Mouse (Mus musculus): ENCODE measurements around the gene 4933425L06Rik. TPM values are rescaled to one million over a fixed set of nuclear protein-coding genes. Genes with fewer than 3 reads are reported as not detected.

The 4933425L06Rik gene
- polyA plus RNA-seq, 1 experiment from 2014 or later, result not detected

DNA sequence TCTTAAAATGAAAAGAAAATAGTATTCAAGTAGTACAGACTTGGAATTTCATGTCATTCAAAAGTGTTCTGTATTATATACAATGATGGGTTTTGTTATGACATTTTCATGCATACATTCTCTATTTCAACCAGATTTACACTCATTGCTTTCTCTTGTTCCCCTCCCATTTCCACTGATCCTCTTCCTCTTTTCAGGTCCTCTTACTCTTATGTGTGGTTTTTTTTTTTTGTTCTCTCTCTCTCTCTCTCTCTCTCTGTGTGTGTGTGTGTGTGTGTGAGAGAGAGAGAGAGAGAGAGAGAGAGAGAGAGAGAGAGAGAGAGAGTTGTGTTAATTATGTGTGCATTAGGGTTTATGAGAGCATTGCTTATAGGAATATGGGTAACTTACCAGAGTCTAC lies 15.8 kb upstream of the 4933425L06Rik start:
- Histone ChIP-seq H3K9me3 (replicated peaks) (no peaks in the 10 kb centered on the region), H3K4me2 (no peak overlapping the region), H3K4me1 (replicated peaks) (no peaks in the 10 kb centered on the region), H3K27me3 (replicated peaks) (no peaks in the 10 kb centered on the region), H3K36me3 (no peaks in the 10 kb centered on the region), H3K4me3 (no peak overlapping the region), H3K9ac (no peak overlapping the region), H3K27ac (ENCODE audit: poor library complexity, severe bottlenecking) (no peak overlapping the region)
- ATAC-seq (ENCODE audit: insufficient number of reproducible peaks, low FRiP score), result no peak

DNA sequence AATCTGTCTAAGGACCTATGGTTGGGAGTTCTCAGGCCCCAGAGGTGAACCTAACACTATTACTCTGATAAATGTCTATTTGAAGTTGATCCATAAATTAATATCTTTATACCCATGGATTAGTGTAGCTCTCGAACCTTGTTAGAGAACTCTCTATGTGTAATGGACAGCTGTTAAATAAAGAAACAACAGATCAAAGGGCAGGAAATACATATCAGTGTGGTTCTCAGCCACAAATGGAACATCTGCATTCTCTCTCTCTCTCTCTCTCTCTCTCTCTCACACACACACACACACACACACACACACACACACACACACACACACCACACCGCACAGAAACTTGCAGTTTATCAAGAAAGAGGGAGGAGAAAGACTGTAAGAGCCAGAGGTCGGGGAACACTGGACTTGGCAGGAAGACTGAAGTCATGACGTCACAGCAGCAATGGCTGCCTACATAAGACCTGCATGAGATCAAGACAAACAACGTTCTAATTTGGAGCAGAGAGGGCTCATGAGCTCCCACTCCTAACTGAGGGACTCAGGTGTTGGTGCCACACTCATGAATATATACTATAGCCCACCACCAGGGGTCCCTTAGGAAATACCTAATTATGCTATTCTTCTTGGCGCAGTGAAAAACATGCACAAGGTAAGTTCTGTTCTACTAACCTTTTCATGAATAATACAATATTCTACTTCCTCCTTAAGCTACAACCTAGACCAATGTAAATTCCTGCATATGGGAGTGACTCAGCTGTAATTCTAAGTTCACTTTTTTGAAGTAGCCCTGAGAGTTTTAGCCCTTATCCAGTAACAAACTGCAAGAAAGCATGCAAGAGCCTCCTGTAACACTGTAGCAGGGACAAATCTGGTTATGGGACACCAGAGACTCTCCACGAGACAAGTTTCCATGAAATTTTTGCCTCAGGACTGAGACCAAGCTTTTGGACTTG lies 14.8 kb upstream of the 4933425L06Rik start:
- no peak overlapping the region for H3K4me2 ChIP-seq
- no peaks in the 10 kb centered on the region for H3K4me1 ChIP-seq (replicated peaks)
- H3K4me3 ChIP-seq, result no peak overlapping the region
- no peaks in the 10 kb centered on the region for H3K27me3 ChIP-seq (replicated peaks)
- no peak overlapping the region for H3K9ac ChIP-seq
- no peaks in the 10 kb centered on the region for H3K9me3 ChIP-seq (replicated peaks)
- ATAC-seq (ENCODE audit: insufficient number of reproducible peaks, low FRiP score), result no peak
- no peaks in the 10 kb centered on the region for H3K36me3 ChIP-seq
- no peak overlapping the region for H3K27ac ChIP-seq (ENCODE audit: poor library complexity, severe bottlenecking)
- WGBS, result 61% methylated on average over 7 of the region's 7 CpGs

DNA sequence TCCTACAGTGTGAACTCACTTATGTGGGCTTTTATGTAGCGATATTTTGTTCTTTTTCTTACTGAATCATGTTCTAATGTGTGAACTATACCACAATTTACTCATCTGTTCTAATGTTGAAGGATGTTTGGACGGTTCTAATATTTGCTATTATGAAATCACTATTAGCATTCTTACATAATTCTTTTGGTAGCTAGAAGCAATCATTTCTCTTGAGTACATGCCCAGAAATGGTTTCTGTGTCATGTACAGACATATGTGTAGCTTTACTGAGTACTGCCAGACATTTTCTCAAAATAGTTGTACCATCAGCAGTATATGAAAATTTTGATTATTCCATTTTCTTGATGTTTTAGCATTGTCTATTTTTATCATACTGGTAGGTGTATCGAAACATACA lies 7.4 kb downstream of the 4933425L06Rik start:
- no peak overlapping the region for H3K9ac ChIP-seq
- no peaks in the 10 kb centered on the region for H3K27me3 ChIP-seq (replicated peaks)
- no peaks in the 10 kb centered on the region for H3K36me3 ChIP-seq
- H3K4me2 ChIP-seq, result no peak overlapping the region
- ATAC-seq (ENCODE audit: insufficient number of reproducible peaks, low FRiP score), result no peak
- WGBS, result 80% methylated on average over 3 of the region's 3 CpGs
- no peak overlapping the region for H3K27ac ChIP-seq (ENCODE audit: poor library complexity, severe bottlenecking)
- no peaks in the 10 kb centered on the region for H3K4me1 ChIP-seq (replicated peaks)
- no peaks in the 10 kb centered on the region for H3K9me3 ChIP-seq (replicated peaks)
- no peak overlapping the region for H3K4me3 ChIP-seq

DNA sequence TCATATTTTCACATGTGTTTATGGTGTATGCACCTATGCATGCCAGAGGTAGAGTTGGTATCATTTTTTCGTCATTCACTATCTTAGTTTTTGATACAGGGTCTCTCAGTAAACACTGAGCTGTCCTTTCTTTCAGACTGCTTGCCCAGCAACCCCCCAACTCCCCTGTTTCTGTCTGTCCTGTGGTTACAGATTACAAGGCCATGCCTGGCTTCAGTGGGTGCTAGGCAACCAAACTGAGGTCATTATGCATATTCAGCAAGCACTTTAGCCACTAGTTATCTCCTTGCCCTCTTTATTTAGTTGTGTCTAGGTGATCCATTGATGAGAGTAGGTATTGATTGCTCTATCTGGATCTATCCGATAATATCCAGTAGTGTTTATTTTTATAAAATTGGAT lies 14.4 kb downstream of the 4933425L06Rik start:
- Histone ChIP-seq H3K4me2 (no peak overlapping the region), H3K27ac (ENCODE audit: poor library complexity, severe bottlenecking) (no peak overlapping the region), H3K9ac (no peak overlapping the region), H3K4me3 (no peak overlapping the region), H3K4me1 (replicated peaks) (no peaks in the 10 kb centered on the region), H3K36me3 (no peaks in the 10 kb centered on the region), H3K27me3 (replicated peaks) (no peaks in the 10 kb centered on the region), H3K9me3 (replicated peaks) (no peaks in the 10 kb centered on the region)
- 75% methylated on average over 2 of the region's 2 CpGs for WGBS
- ATAC-seq (ENCODE audit: insufficient number of reproducible peaks, low FRiP score), result no peak

DNA sequence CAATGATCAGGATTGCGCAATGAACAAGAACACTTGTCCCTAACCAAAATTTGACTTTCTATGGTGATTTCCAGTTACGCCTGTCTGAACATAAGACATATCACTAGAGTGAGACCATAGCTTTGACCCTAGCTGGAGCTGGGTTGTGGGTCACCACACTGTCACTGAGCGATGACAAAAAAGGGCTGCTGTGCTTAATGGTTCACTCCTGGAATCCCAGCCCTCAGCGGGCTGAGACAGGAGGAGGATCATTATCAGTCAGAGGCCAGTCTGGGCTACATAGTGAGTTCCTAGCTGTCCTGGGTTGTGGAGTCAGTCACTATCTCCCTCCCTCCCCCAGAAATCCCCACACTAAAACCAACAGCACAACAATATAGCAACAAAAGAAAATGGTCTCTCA lies 18.8 kb downstream of the 4933425L06Rik start:
- no peak overlapping the region for H3K27ac ChIP-seq (ENCODE audit: poor library complexity, severe bottlenecking)
- no peak overlapping the region for H3K9ac ChIP-seq
- H3K36me3 ChIP-seq, result no peaks in the 10 kb centered on the region
- no peaks in the 10 kb centered on the region for H3K4me1 ChIP-seq (replicated peaks)
- H3K9me3 ChIP-seq (replicated peaks), result no peaks in the 10 kb centered on the region
- no peak overlapping the region for H3K4me3 ChIP-seq
- H3K4me2 ChIP-seq, result no peak overlapping the region
- ATAC-seq (ENCODE audit: insufficient number of reproducible peaks, low FRiP score), result no peak
- H3K27me3 ChIP-seq (replicated peaks), result no peaks in the 10 kb centered on the region
- 63% methylated on average over 4 of the region's 4 CpGs for WGBS

DNA sequence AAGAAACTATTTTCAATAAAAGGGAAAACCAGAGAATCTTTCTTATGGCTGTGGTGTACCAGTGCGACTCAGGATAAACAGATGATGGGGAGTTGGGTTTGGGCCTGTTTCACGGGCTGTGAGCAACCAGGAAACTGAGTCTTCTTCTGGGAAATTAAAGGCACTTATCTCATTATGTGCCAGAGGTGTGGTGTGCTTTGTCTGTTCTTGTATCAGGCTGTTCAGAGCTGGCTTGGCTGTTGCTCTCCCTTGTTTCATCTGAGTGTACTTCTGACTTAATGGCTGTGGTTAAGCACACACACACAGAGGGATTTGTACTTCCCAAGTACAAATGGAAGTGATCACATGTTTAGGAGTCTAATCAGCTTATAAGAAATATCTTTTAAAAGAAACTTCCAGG lies 22.5 kb downstream of the 4933425L06Rik start:
- no peaks in the 10 kb centered on the region for H3K36me3 ChIP-seq
- H3K27ac ChIP-seq (ENCODE audit: poor library complexity, severe bottlenecking), result no peak overlapping the region
- no peak overlapping the region for H3K4me2 ChIP-seq
- 66% methylated on average over 2 of the region's 2 CpGs for WGBS
- no peak overlapping the region for H3K4me3 ChIP-seq
- no peak for ATAC-seq (ENCODE audit: insufficient number of reproducible peaks, low FRiP score)
- no peaks in the 10 kb centered on the region for H3K9me3 ChIP-seq (replicated peaks)
- no peaks in the 10 kb centered on the region for H3K4me1 ChIP-seq (replicated peaks)
- no peaks in the 10 kb centered on the region for H3K27me3 ChIP-seq (replicated peaks)
- no peak overlapping the region for H3K9ac ChIP-seq

DNA sequence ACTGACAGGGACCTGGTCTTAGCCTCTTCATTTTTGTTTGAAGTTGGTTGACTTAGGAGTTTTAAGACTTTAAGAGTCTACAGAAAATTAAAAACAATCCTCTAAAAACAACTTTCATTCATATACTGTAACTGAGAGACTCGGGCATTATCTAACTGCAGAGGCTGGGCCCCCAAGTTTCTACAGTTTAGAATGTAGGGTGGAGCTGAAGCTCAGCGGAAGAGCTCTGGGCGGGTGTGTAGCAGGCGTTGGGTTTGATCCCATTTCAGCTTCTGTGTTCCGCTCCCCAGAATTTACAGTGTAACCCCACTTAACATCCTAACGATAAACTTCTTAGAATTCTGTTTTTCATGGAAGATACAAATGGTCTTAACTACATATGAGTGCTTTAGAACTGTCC lies 29.7 kb downstream of the 4933425L06Rik start:
- no peak overlapping the region for H3K4me2 ChIP-seq
- no peaks in the 10 kb centered on the region for H3K9me3 ChIP-seq (replicated peaks)
- no peaks in the 10 kb centered on the region for H3K27me3 ChIP-seq (replicated peaks)
- no peaks in the 10 kb centered on the region for H3K4me1 ChIP-seq (replicated peaks)
- H3K9ac ChIP-seq, result no peak overlapping the region
- no peaks in the 10 kb centered on the region for H3K36me3 ChIP-seq
- WGBS, result 81% methylated on average over 6 of the region's 6 CpGs
- H3K4me3 ChIP-seq, result no peak overlapping the region
- H3K27ac ChIP-seq (ENCODE audit: poor library complexity, severe bottlenecking), result no peak overlapping the region
- ATAC-seq (ENCODE audit: insufficient number of reproducible peaks, low FRiP score), result no peak

DNA sequence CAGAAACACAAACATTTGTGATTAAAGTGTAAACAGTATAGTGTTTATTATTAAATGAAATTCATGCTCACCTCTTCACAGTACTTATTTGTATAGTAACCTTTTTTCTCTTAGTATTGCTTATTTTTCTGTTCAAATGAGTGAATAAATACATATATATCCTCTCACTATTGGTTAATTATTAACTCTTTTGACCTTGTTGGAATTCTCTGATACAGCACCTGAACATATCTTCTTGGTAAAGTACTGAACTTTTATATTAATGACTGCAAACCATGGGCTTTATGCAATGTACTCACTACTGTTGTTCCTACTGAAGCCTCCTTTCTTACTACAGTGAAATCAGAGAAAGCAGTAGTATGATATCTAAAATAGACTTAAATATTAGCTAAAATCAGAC lies 39.7 kb downstream of the 4933425L06Rik start:
- ATAC-seq (ENCODE audit: insufficient number of reproducible peaks, low FRiP score), result no peak
- Histone ChIP-seq H3K4me2 (no peak overlapping the region), H3K27me3 (replicated peaks) (no peaks in the 10 kb centered on the region), H3K4me3 (no peak overlapping the region), H3K36me3 (no peaks in the 10 kb centered on the region), H3K4me1 (replicated peaks) (no peaks in the 10 kb centered on the region), H3K27ac (ENCODE audit: poor library complexity, severe bottlenecking) (no peak overlapping the region), H3K9me3 (replicated peaks) (no peaks in the 10 kb centered on the region), H3K9ac (no peak overlapping the region)

DNA sequence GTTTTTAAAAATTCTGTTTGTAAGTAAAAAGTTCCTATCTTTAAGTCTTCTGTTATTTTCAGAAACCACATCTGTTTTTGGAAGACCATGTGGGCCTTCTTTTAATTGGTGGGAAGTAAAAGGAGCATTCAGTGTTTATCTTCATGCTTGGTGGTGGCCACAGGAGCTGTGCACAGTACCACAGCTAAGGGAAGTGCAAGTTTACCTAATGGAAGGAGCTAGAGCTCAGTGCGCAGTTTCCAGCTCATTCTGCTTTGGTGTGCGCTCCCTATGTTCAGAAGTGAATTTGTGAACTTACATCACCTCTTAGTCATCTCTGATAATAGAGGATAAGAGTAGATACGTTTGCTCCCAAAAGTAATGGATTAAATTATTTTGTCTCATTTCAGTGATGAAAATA lies 40.2 kb downstream of the 4933425L06Rik start:
- H3K27me3 ChIP-seq (replicated peaks), result no peaks in the 10 kb centered on the region
- H3K4me1 ChIP-seq (replicated peaks), result no peaks in the 10 kb centered on the region
- no peak for ATAC-seq (ENCODE audit: insufficient number of reproducible peaks, low FRiP score)
- 78% methylated on average over 3 of the region's 3 CpGs for WGBS
- H3K9ac ChIP-seq, result no peak overlapping the region
- no peaks in the 10 kb centered on the region for H3K9me3 ChIP-seq (replicated peaks)
- H3K36me3 ChIP-seq, result no peaks in the 10 kb centered on the region
- no peak overlapping the region for H3K4me3 ChIP-seq
- no peak overlapping the region for H3K27ac ChIP-seq (ENCODE audit: poor library complexity, severe bottlenecking)
- no peak overlapping the region for H3K4me2 ChIP-seq

DNA sequence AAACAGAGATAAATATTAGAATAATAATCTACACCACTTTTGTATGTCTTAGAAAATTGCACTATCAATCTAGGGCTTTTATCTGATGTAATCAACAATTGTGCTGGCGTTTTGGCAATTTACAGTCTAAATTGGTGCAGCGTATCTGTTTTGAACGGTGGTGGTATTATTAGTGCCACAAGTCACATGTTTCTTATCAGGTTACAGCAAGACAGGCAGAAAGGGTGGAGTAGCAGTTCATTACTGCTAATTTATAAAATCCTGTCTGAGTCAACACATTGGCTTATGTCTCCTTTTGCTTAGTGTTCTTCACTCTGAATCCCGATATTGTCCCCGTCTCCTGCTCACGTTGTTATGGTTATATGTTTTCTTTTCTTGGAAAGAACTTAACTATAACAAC lies 48.2 kb downstream of the 4933425L06Rik start:
- ATAC-seq (ENCODE audit: insufficient number of reproducible peaks, low FRiP score), result no peak
- H3K4me2 ChIP-seq, result no peak overlapping the region
- H3K9ac ChIP-seq, result no peak overlapping the region
- WGBS, result 69% methylated on average over 6 of the region's 6 CpGs
- H3K4me1 ChIP-seq (replicated peaks), result peaks cover 11% of the 10 kb centered on the region
- H3K27ac ChIP-seq (ENCODE audit: poor library complexity, severe bottlenecking), result no peak overlapping the region
- no peaks in the 10 kb centered on the region for H3K9me3 ChIP-seq (replicated peaks)
- no peaks in the 10 kb centered on the region for H3K36me3 ChIP-seq
- H3K27me3 ChIP-seq (replicated peaks), result no peaks in the 10 kb centered on the region
- H3K4me3 ChIP-seq, result no peak overlapping the region

DNA sequence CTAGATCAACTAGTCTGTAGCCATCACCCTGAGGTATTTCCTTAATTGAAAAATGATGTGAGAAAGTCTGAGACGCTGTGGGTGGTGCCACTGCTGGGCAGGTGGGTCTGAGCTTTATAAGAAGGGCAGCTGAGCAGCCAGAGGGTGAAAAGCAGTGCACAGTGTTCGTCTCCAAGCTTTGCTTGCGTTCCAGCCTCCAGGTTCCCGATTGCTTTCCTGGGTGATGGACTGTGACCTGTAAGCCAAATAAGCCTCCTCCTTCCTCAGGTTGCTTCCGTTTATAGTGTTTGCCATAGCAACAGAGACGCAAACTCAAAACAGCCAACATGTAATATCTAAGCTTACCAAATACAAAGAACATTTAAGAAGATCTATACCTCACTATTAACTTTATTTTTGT lies 50.4 kb downstream of the 4933425L06Rik start:
- Histone ChIP-seq H3K4me1 (replicated peaks) (peaks cover 11% of the 10 kb centered on the region), H3K36me3 (no peaks in the 10 kb centered on the region), H3K9ac (no peak overlapping the region), H3K4me3 (no peak overlapping the region), H3K9me3 (replicated peaks) (no peaks in the 10 kb centered on the region), H3K4me2 (no peak overlapping the region), H3K27ac (ENCODE audit: poor library complexity, severe bottlenecking) (no peak overlapping the region), H3K27me3 (replicated peaks) (no peaks in the 10 kb centered on the region)
- WGBS, result 72% methylated on average over 6 of the region's 6 CpGs
- no peak for ATAC-seq (ENCODE audit: insufficient number of reproducible peaks, low FRiP score)

DNA sequence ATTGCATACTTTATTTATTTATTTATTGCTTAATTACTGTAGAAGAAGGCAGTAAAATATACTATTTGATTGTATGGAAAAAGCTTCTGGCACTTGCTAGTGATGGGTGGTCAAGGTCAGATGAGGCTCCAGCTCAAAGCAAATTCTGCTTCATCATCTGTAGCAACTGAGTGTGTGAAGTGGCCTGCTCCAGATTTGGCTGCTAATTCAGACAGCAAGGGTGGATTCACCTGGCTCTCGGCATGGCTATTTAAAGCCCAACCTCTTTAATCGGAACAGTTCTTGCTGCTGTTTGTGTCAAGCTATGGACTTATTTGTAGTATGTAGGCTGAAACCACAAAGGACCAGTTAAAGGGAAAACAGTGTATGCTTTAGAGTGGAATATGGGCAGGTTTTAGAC lies 50.9 kb downstream of the 4933425L06Rik start:
- WGBS, result 45% methylated on average over 2 of the region's 2 CpGs
- H3K36me3 ChIP-seq, result no peaks in the 10 kb centered on the region
- no peak overlapping the region for H3K4me3 ChIP-seq
- ATAC-seq (ENCODE audit: insufficient number of reproducible peaks, low FRiP score), result no peak
- H3K9me3 ChIP-seq (replicated peaks), result no peaks in the 10 kb centered on the region
- no peak overlapping the region for H3K27ac ChIP-seq (ENCODE audit: poor library complexity, severe bottlenecking)
- no peak overlapping the region for H3K9ac ChIP-seq
- no peak overlapping the region for H3K4me2 ChIP-seq
- no peaks in the 10 kb centered on the region for H3K27me3 ChIP-seq (replicated peaks)
- peaks cover 11% of the 10 kb centered on the region for H3K4me1 ChIP-seq (replicated peaks)
